Mouse (Mus musculus): ENCODE results near the gene Mrpl12. TPM values are rescaled to one million over a fixed set of nuclear protein-coding genes. Genes with fewer than 3 reads are reported as not detected.
A peak's percentile ranks its signal among the peaks of the same experiment; 100 is the strongest.

Mrpl12 gene
- total and polyA plus RNA-seq, 3 experiments, result 374 to 461 (median 457) TPM

GRCm38 (mm10) chr11:120488516-120488915 is 4.1 kb downstream of the Mrpl12 start:
- Histone ChIP-seq H3K4me1 (ENCODE audit: control insufficient read depth in 1 of 2, insufficient read depth in 2 of 2, low read length in 2 of 2) (peaks cover 3 to 32% of the 10 kb centered on the region in 2 experiments; a peak in 3 of 4 replicates), H3K36me3 (ENCODE audit: control insufficient read depth in 1 of 2, insufficient read depth in 2 of 2, low read length in 2 of 2) (peaks cover 7 to 21% of the 10 kb centered on the region in 2 experiments), H3K27ac (ENCODE audit: control insufficient read depth, low read depth, low read length) (no peak overlapping the region), H3K4me3 (ENCODE audit: control insufficient read depth in 1 of 2, insufficient read depth in 1 of 2, low read depth in 2 of 2, low read length in 2 of 2) (no peak overlapping the region), H3K9ac (ENCODE audit: control insufficient read depth, low read depth, low read length, poor library complexity, severe bottlenecking) (no peak overlapping the region), H3K79me2 (ENCODE audit: control insufficient read depth, insufficient read depth, low read length, poor library complexity) (peaks cover 49% of the 10 kb centered on the region), H3K9me3 (replicated peaks; ENCODE audit: insufficient read depth, low read length) (no peaks in the 10 kb centered on the region), H3K27me3 (ENCODE audit: control insufficient read depth in 1 of 2, insufficient read depth in 2 of 2, low read length in 2 of 2) (no peaks in the 10 kb centered on the region)
- TF ChIP-seq HCFC1 (IDR thresholded peaks at IDR 0.05; ENCODE audit: low read depth, low read length), result no peak
- TF ChIP-seq POLR2AphosphoS5 (IDR thresholded peaks at IDR 0.05; ENCODE audit: borderline replicate concordance, low read depth, low read length), result no peak
- TF ChIP-seq ZMIZ1 (IDR thresholded peaks at IDR 0.05; ENCODE audit: low read depth, low read length), result 0 out of 2 replicates have a peak, but pooled peaks have one; percentile 9
- peak in 2 of 3 experiments; percentile 8 to 43; a peak in 2 of 6 replicates for TF ChIP-seq CTCF (IDR thresholded peaks at IDR 0.05 in 2 of 3, conservative IDR thresholded peaks at IDR 0.05 in 1 of 3; ENCODE audit: control insufficient read depth in 1 of 3, insufficient read depth in 1 of 3, low read depth in 2 of 3, low read length in 3 of 3, poor library complexity in 1 of 3, severe bottlenecking in 1 of 3)
- TF ChIP-seq SMC3 (IDR thresholded peaks at IDR 0.05; ENCODE audit: low read depth, low read length), result 0 out of 2 replicates have a peak, but pooled peaks have one; percentile 13
- peak; percentile 64 for DNase-seq (ENCODE audit: low read depth, low spot score)

- H3K36me3 ChIP-seq (ENCODE audit: control insufficient read depth in 1 of 2, insufficient read depth in 2 of 2, low read length in 2 of 2), result peaks cover 7 to 21% of the 10 kb centered on the region in 2 experiments
- H3K4me1 ChIP-seq (ENCODE audit: control insufficient read depth in 1 of 2, insufficient read depth in 2 of 2, low read length in 2 of 2), result peaks cover 3 to 26% of the 10 kb centered on the region in 2 experiments; a peak in 3 of 4 replicates
- H3K9ac ChIP-seq (ENCODE audit: control insufficient read depth, low read depth, low read length, poor library complexity, severe bottlenecking), result no peak overlapping the region
- H3K27ac ChIP-seq (ENCODE audit: control insufficient read depth, low read depth, low read length), result no peak overlapping the region
- H3K27me3 ChIP-seq (ENCODE audit: control insufficient read depth in 1 of 2, insufficient read depth in 2 of 2, low read length in 2 of 2), result no peaks in the 10 kb centered on the region
- H3K4me3 ChIP-seq (ENCODE audit: control insufficient read depth in 1 of 2, insufficient read depth in 1 of 2, low read depth in 2 of 2, low read length in 2 of 2), result no peak overlapping the region
- H3K79me2 ChIP-seq (ENCODE audit: control insufficient read depth, insufficient read depth, low read length, poor library complexity), result peaks cover 48% of the 10 kb centered on the region
- TF ChIP-seq GATA1 (IDR thresholded peaks at IDR 0.05; ENCODE audit: low read depth, low read length) (peak; percentile 18; the same call in 1 of the 2 replicates), POLR2AphosphoS2 (IDR thresholded peaks at IDR 0.05; ENCODE audit: low read length) (peak; percentile 55; the same call in 1 of the 2 replicates), CTCF (IDR thresholded peaks at IDR 0.05 in 2 of 3, conservative IDR thresholded peaks at IDR 0.05 in 1 of 3; ENCODE audit: control insufficient read depth in 1 of 3, insufficient read depth in 1 of 3, low read depth in 2 of 3, low read length in 3 of 3, poor library complexity in 1 of 3, severe bottlenecking in 1 of 3) (peak; percentile 89 to 94 (median 94)), HCFC1 (IDR thresholded peaks at IDR 0.05; ENCODE audit: low read depth, low read length) (peak; percentile 54; the same call in 1 of the 2 replicates), ELF1 (IDR thresholded peaks at IDR 0.05; ENCODE audit: low read depth, low read length) (peak; percentile 48; the same call in 1 of the 2 replicates), CHD1 (IDR thresholded peaks at IDR 0.05; ENCODE audit: low read depth, low read length) (no peak), MYC (IDR thresholded peaks at IDR 0.05; ENCODE audit: low read depth, low read length) (peak; percentile 71; the same call in 1 of the 2 replicates), TBP (IDR thresholded peaks at IDR 0.05; ENCODE audit: low read depth, low read length) (peak; percentile 41; the same call in 1 of the 2 replicates), POLR2A (IDR thresholded peaks at IDR 0.05; ENCODE audit: control insufficient read depth in 1 of 2, insufficient read depth in 1 of 2, low read depth in 1 of 2, low read length in 2 of 2, poor library complexity in 1 of 2) (peak in 1 of 2 experiments; percentile 58; a peak in 2 of 4 replicates), SIN3A (IDR thresholded peaks at IDR 0.05; ENCODE audit: low read length) (peak; percentile 77; the same call in 1 of the 2 replicates), USF1 (IDR thresholded peaks at IDR 0.05; ENCODE audit: low read depth, low read length) (no peak), MEF2A (IDR thresholded peaks at IDR 0.05; ENCODE audit: extremely low read depth, insufficient replicate concordance, low read depth, low read length, poor library complexity, severe bottlenecking) (no peak), JUND (IDR thresholded peaks at IDR 0.05; ENCODE audit: low read depth, low read length) (no peak), MAZ (IDR thresholded peaks at IDR 0.05; ENCODE audit: low read depth, low read length) (peak; percentile 85), ZKSCAN1 (IDR thresholded peaks at IDR 0.05; ENCODE audit: low read depth, low read length) (no peak), GABPA (IDR thresholded peaks at IDR 0.05; ENCODE audit: low read depth, low read length) (no peak), ZNF384 (IDR thresholded peaks at IDR 0.05; ENCODE audit: low read depth, low read length) (no peak), ETS1 (IDR thresholded peaks at IDR 0.05; ENCODE audit: low read depth, low read length) (peak; percentile 15; the same call in 1 of the 2 replicates), RAD21 (IDR thresholded peaks at IDR 0.05; ENCODE audit: low read depth, low read length) (peak; percentile 84), MXI1 (IDR thresholded peaks at IDR 0.05; ENCODE audit: low read depth, low read length) (0 out of 2 replicates have a peak, but pooled peaks have one; percentile 39), SMC3 (IDR thresholded peaks at IDR 0.05; ENCODE audit: low read depth, low read length) (peak; percentile 73), ZC3H11A (IDR thresholded peaks at IDR 0.05; ENCODE audit: low read depth, low read length) (peak; percentile 79), ZMIZ1 (IDR thresholded peaks at IDR 0.05; ENCODE audit: low read depth, low read length) (peak; percentile 71; the same call in 1 of the 2 replicates), KAT2A (conservative IDR thresholded peaks at IDR 0.05; ENCODE audit: low read depth, low read length) (no peak), TCF12 (IDR thresholded peaks at IDR 0.05; ENCODE audit: low read depth, low read length) (0 out of 2 replicates have a peak, but pooled peaks have one; percentile 20)
- DNase-seq (ENCODE audit: low read depth, low spot score), result peak; percentile 95
- H3K9me3 ChIP-seq (replicated peaks; ENCODE audit: insufficient read depth, low read length), result no peaks in the 10 kb centered on the region
Measured at GRCm38 (mm10) chr11:120489054-120489761, 4.8 kb downstream of the Mrpl12 start.
